Mouse (Mus musculus) induced T-regulatory cell, adult 2 months (primary cell): ENCODE results near the gene Ppip5k2.

ENCODE experiments used
- DNase-seq: peaks from one replicate; pipeline ENCODE4 v3.0.0-alpha.2; 2012; ENCODE audit warnings: low read depth

Gene Ppip5k2

GRCm38 (mm10) chr1:97660687-97661405 lies 109.4 kb downstream of the Ppip5k2 start:
- peak; percentile 80 for DNase-seq

- peak; percentile 62 for DNase-seq
Observed at GRCm38 (mm10) chr1:97659405-97659804, 110.8 kb downstream of the Ppip5k2 start.

GRCm38 (mm10) chr1:97657786-97658185 lies 112.4 kb downstream of the Ppip5k2 start:
- no peak for DNase-seq

GRCm38 (mm10) chr1:97657201-97657600 lies 113.0 kb downstream of the Ppip5k2 start:
- peak; percentile 41 for DNase-seq
